Mouse (Mus musculus) Muller cell, postnatal 12 days (primary cell): Measurements from ENCODE around the gene Gusb.

ENCODE experiments used
- DNase-seq: peaks from one replicate; pipeline ENCODE4 v3.0.0-alpha.2; 2015; ENCODE audit errors: inconsistent ontology term

Gusb gene

DNA sequence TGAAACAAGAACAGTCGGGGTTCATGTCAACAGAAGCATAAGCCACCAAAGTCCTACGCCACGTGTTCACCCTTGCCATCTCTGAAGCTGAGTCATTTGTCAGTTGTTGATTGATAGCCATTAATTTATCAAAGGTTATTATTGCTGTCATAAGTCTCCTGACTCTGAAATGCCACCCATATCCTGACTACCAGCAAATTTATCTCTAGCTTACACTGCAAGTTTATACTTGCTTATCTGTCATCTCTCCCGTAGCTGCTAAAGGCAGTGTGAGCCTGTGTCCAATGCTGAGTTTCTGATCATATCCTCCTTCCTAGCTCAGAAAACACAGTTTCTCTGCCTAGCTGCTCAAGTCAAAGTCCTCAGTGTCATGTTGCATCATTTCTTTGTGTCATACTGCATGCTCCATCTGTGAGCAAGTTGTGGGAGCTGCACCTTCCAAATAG, 28.0 kb downstream of the Gusb start:
- no peak for DNase-seq

DNA sequence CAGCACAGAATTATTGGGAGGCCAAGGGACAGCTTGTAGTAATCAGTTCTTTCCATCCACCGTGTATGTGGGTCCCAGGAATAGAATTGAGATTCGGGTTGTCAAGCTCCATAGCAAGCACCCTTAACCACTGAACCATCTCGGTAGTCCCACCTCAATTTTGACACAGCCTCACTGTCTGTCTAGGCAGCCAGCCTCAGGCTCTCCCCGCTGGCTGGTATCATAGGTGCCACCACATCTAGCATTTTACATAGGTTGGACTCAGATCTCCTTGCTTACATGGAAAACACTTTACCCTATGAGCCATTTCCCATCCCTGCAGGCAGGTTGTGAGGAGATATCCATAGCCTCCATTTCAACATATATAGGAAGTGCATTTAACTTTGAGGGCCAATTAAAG, 28.5 kb downstream of the Gusb start:
- no peak for DNase-seq

DNA sequence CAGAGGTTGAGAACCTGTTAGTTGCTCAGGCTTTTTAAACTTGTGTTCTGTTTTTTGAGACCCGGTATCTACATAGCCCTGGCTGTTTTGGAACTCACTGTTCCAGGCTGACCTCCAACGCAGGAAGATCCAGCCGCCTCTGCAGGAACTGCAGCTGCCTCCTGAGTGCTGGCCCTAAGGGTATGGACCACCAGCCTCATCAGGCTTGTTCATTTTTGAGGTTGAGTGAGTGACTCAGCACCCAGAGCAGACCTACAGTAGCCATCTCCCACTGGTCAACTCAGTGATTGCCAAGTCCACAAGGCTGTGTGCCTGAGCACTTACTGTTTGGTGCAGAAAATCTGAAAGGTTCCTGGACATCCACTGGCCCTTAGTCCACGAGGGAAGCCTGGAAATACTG, 31.4 kb downstream of the Gusb start:
- peak; percentile 20 for DNase-seq

DNA sequence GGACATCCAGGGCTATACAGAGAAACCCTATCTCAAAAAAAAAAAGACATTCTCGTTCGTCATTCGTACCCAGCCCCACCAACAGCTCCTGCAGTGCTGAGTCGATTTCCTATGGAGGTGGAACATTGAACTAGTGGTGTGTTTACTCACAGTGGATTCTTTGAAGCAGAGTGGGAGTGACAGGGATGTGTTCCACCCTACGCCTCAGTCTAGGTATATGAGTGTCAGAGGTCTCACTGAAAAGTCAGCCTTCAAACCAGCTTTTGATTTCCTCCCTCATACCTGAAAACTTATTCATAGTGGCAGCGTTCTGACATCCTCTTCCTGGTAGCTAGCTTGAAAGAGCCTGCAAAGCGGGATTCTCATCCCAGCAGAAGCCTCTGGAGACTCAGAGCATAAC, 34.4 kb downstream of the Gusb start:
- DNase-seq, result no peak

DNA sequence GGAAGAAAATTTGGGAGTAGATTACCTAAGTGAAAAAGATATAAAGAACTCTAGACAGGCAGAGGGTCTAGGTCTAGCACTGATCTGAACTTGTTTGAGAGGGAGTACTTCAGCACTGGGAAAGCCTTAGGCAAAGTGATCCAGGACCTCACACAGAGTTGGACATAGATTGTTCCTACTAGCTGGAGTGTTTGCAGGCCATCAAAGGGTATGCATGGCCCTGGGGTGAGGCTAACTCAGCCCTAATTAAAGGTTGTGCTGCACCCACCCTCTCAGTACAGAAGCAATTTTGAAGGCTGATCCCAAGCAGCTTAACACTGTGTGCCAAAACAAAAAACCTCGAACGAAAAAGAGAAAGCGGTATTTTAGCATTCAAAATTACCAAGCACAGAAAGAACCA, 36.4 kb downstream of the Gusb start:
- no peak for DNase-seq

DNA sequence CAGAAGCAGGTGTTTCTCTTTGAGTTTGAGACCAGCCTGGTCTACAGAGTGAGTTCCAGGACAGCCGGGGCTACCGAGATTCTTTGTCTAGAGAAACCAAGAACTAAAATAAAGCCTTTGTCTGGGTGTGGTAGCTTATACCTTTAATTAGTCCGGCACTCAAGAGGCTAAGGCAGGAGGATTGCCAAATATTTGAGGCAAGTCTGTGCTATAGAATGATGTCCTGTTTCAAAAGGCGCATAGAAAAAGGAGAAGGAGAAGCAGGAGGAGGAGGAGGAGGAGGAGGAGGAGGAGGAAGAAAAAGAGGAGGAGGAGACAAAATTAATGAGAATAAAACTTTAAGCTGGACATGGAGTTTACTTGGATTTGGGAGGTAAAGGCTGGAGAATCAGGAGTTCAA, 39.6 kb downstream of the Gusb start:
- DNase-seq, result no peak

DNA sequence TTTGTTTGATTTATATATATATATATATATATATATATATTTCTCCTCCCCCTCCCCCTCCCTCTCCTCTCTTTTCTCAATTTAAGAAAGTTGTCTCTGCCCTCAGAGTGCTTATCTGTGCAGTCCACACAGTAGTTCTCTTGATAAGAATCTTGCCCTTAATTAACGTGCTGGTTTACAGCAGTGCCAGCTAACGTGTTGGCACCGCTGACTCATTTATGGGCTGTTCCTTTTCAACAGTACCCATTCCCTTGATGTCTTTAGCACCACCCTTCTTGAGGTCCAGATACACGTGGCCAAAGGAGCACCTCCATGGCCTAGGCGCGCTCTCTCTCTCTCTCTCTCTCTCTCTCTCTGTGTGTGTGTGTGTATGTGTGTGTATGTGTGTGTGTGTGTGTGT, 47.1 kb downstream of the Gusb start:
- DNase-seq, result no peak

DNA sequence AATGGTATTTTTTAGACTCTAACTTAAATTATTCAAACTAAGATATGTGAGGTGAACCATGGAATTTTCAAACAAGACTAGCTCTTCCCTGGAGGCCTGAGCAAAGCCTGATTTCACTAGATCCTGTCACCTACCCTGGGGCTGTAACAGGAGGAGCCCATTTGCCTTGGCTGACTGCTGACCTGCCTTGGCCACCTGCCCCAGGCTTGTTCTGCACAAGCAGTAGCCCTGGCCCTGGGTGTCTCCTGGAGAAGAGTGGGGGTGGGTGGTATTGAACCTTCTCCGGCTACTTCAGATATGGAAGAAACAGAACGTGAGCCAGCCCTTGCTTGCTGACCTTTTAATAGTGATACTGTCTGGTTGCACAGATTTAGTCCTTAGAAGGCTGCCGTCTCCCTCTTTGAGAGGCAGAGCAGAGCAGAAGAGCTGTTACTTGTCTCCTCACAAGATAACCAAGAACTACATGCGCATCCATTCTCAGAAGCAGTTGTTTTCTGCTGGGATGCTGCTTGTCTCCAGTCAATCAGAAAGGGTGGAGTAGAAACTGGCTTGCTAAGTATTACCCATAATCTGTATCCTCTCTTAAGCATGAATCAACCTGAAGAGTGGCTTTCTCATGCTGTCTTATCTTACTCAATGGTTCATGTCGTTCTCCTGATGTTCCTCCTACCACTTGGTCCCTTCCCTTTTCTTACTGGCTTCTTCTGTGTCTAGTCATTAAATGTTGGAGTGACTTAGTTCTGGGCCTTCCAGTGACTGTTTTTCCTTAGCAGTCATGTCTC, 48.2 kb downstream of the Gusb start:
- DNase-seq, result no peak

DNA sequence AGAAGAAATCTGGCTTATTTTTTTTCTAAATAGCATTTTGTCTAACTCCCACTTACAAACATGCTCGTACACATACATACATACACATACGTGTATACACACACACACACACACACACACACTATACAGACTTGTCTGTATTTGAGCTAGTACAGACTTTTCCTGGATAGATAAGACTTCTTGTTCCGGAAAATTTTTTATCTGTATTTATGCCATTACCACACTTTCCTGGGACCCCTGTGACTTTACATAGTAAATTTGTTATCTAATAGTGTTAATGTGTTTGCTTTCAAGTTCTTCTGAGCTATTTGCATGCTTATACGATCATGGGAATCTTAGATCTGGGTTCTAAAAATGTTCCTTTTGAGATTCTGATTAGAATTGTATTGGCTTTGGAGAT, 50.7 kb downstream of the Gusb start:
- DNase-seq, result no peak

DNA sequence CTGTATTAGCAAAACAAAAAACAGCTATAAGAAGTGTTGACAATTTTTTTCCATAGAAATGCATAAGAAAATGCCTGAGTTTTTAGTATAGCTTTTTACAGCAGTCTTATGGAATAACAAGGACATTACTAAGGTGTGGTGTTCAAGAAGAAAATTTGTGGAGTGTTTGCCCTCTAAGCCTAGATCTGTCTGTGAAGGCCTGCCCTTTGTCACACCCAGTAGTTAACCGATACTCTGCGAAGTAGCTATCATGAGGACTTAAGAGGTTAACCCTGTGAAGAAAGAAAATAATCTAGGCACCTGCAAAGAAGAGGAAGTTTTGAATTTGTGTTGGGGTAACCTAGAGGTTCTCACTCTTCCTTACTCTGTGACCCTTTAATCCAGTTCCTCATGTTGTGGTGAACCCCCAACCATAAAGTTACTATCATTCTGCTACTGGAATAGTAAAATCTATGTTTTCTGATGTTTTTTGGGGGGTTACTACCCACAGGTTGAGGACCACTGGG, 55.3 kb downstream of the Gusb start:
- no peak for DNase-seq

DNA sequence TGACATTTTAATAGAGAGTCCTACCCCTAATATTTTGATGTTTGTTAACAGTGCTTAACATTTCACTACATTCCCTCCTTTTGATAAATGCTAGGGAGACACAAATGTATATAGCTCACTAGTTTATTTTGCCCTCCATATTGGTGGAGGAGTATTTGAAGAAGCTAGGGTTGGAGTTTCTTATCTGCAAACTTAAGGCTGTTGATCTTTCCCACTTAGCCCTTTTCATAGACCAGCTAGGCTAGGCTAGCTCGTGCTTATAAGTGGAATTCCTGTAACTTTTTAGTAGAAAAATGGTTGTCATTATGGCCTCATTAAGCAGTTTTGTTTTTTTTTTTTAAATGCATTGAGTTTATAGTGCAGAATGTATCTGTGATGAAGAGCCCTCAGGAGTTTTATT, 59.4 kb downstream of the Gusb start:
- DNase-seq, result no peak

DNA sequence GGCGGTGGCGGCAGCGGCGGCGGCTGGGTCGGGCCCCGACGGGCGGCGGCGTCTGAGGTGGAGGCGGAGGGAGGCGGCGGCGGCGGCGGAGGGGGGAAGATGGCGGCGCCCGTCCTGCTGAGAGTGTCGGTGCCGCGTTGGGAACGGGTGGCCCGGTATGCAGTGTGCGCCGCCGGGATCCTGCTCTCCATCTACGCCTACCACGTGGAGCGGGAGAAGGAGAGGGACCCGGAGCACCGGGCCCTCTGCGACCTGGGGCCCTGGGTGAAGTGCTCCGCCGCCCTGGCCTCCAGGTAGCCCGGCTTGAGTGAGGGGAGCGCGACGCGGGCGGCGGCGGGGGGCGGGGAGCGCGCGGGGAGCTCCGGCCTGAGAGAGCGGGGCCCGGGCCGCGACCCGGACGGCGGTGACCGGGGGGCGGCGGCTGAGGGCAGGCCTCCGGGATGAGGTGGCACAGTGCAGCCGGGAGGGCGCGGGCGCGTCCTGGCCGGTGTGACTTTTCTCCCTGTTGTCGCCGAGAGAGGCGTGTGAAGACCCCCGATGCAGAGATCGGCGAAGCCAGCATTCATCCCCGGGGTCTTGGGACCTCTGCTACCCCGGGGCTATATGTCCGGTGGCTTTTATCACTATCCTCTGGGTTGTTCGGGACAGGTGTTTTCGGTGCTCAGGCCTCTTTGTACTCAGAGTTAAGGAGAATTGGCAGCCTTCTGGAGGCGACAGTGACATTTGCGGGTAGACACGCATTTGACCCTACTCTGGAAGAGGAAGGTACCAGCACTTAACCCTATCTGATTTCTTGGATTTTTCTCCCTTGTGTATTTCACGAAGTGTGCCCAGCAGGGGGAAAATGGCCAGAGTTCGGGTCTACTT, 60.5 kb downstream of the Gusb start:
- peak; percentile 36 for DNase-seq

DNA sequence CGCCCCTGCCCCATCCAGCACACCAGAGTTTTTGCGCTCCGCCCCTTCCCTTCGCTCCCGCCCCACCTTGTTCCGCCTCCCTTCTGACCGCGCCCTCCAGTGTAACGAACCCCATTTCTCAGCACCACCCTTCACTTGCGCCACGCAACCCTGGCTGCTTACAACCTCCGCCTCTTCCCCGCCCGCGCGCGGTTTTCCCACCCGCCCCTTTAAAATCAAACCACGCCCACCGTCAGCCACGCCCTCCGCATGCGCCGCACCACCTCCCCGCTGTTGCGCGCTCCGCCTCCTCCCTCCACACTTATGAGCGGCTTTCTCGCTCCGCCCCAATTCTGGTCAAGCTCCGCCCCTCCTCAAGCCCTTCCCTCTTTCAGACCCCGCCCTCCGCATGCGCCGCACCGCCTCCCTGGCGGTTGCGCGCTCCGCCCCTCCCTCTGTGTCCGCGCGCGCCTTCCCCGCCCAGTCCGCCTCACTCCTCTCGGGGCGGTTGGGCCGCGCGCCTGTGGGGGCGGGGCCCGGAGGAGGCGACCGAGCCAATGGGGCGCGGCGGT, 61.3 kb downstream of the Gusb start, which contains the start of gene Vkorc1l1:
Gene Vkorc1l1, plus strand, starts transcription at position 476 of the 551 bp plus-strand sequence.
- peak; percentile 99 for DNase-seq

DNA sequence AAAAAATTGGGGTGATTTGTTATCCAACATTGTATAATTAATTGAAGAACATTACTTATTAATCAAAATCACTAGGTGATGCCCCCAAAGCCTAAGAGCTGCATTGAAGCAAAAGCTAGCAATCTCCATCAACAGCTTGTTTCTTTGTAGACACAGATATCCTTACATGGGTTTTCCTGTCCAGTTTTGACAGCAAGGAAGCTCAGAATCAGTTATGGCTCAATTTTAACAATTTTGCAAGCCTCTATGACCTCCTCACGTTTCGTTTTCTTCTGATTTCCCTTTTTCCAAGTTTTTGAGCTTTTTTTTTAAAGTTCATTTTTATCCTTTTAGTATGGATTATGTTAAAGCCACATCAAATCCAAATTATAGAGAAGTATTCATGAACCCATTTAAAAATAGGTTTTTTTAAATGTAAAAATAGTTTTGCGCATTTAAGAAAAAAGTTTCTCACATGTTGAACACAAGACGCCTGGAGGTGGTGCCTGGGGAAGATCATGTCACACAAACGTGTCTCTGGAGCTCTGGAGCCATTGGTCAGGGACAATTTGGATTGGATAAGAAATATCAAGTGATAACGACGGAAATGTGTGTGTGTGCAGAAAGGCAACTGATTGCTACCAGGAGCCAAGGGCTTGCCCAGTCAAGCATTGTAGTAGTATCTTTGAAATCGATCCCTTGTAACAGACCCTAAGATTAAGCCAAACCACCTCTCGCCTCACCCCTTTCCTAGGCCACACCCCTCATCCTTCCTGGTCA, 61.9 kb downstream of the Gusb start:
- DNase-seq, result no peak

DNA sequence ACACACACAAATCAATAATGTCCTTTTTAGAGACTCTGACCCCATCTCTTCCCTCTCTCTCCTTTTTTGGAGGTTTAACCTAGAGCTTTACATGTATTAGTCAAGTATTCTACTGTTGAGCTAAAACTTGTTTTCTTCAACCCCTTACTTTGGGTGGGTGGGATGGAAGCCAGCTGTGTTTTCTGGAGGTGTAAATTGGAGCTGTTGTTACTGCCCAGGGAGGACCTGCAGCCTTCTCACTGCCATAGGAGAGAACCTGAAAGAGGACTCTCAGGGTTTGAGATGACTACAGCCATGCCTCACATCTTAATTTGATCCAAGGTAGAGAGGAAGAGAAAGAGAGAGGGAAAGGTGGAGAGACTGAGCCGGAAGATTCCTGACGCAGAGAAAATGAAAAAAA, 62.6 kb downstream of the Gusb start:
- DNase-seq, result no peak
